Mouse (Mus musculus) heart, adult 8-10 months (tissue): ENCODE measurements around the gene Neurod4. TPM values are rescaled to one million over a fixed set of nuclear protein-coding genes. Genes with fewer than 3 reads are reported as not detected.

Source experiments
- DNase-seq: peaks from one replicate; pipeline ENCODE4 v3.0.0; 2022; ENCODE audit warnings: low spot score
- total RNA-seq, 4 experiments: library from RNA; stranded (reverse); gene quantifications; 2 replicates each; pipeline ENCODE4 v1.2.4; 2022

The Neurod4 gene
- total RNA-seq, 4 experiments from 2014 or later: not detected

DNA sequence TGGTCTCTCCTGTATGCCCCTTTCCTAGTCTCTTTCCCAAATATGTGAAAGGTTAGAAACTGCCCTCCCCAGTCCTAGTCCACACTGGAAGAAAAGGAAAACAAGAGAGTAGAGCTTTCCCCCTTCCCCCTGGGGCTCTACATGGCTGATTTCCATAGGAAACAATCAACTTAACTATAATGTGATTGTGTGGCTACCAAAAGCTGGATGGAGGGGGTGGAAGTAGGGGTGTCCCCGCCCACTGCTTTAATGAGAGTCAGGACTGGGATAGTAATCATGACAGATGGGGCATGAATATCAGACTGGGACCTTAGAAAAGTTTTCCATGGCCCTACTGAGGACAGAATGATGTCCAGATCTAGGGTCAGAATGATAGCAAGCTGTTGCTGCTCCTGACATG lies 45.5 kb downstream of the Neurod4 start:
- no peak for DNase-seq

DNA sequence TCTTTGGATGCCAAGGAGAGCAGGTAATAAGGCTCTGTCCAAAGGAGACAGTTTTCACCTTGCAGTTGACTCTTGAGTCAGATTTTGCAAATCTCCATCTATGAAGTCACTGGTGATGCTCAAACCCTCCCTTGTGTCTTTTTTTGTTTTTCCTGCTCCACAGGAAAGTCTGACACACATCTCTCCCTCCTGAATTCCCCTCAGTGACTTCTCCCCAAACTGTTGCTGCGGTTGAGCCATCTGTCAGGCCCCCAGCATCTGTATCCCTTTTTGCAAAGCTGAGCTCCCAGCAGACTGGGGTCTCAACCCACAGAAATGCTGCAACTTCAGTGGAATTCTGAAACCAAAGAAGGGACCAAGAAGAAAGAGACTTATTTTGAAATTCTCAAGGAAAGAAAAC lies 47.9 kb downstream of the Neurod4 start:
- no peak for DNase-seq

DNA sequence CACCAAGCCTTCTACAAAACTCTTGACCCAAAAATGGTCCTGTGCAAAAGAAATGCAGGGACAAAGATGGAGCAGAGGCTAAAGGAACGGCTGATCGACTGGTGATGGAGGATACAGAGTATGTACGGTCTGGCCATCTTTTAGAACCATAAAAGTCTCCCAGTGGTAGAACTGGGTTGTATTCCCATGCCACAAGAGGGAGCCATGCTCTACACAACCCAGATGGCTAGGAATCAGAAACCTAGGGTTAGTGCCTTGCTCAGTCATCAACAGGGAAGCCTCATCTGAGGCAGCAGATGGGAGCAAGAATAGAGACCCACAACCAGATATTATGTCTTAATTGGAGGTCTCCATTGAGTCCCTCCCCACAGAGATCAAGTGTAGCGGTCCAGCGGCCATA lies 50.5 kb downstream of the Neurod4 start:
- DNase-seq: no peak

DNA sequence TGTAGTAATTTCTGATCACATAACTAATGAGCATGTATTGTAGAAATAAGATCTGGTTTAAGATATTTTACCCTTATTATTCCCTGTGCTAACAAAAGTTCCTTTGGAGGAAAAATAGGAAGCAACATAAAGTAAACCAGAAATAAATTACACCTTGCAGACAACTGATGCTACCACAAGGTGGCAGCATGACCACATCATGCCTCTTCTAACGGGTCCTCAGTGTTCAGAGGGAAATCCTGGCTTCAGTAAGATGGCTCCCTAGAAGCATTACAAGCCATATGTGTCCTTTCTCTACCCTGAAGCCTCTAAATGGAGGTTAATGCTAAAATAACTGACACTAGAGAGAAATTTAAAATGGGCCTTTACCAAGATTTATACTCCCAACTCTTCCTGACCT lies 51.8 kb downstream of the Neurod4 start:
- peak; percentile 1 for DNase-seq

DNA sequence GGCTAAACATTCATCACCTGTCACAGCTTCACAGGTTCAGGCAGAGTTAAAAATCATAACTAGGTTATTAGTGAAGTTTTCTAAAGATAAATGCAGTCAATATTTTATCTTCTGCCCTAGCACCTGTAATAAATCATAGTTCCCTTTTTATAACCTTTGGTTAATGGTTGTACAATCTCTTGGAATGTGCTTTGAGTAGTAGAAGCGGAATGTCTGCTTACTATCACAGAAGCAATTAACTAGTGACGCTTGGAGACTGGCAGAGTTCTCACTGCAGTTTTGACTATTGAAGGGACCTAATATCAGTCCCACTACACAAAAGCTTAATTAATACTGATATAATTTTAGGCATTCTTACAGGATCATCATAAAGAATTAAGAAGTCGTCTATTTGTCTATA lies 55.0 kb downstream of the Neurod4 start:
- DNase-seq: no peak

Other genes with a start within 250 kb of the Neurod4 start
- not detected for gene Olfr821, start 249.9 kb downstream of the Neurod4 start, total RNA-seq
- gene Olfr822, start 209.0 kb downstream of the Neurod4 start, total RNA-seq: not detected
- not detected for gene Olfr823, start 164.9 kb downstream of the Neurod4 start, total RNA-seq
- not detected for gene Olfr824, start 150.2 kb downstream of the Neurod4 start, total RNA-seq
- not detected for gene Olfr825, start 113.5 kb downstream of the Neurod4 start, total RNA-seq
- gene Olfr826, start 96.1 kb downstream of the Neurod4 start, total RNA-seq: not detected
- gene Olfr827, start 65.8 kb downstream of the Neurod4 start, total RNA-seq: not detected
- gene Tespa1, start 42.6 kb upstream of the Neurod4 start, total RNA-seq: under 1 TPM in 3 of 4 experiments, not detected in 1; 0.26 to 0.47 (median 0.37) TPM
- gene Vmn2r84, start 114.1 kb upstream of the Neurod4 start, total RNA-seq: not detected
- gene Vmn2r85, start 149.5 kb upstream of the Neurod4 start, total RNA-seq: not detected
- not detected for gene Vmn2r86, start 175.8 kb upstream of the Neurod4 start, total RNA-seq
- gene Vmn2r87, start 217.2 kb upstream of the Neurod4 start, total RNA-seq: not detected